Mouse (Mus musculus) activated CD4-positive, CD25-positive, alpha-beta regulatory T cell, adult 4 months (primary cell): ENCODE results near the gene Prrt4. TPM values are rescaled to one million over a fixed set of nuclear protein-coding genes. Genes with fewer than 3 reads are reported as not detected.

Source experiments
- ATAC-seq: one replicate; pipeline ENCODE4 v1.8.0; 2017
- polyA plus RNA-seq, 2 experiments: library from polyadenylated mRNA; unstranded; fragments of 100-300 nt; shearing (Covaris generic); gene quantifications; one replicate each; pipeline ENCODE4 v1.2.1; 2017

Gene Prrt4
- polyA plus RNA-seq, 2 experiments from 2014 or later: not detected

- no peak for ATAC-seq
These were observed 31.9 kb downstream of the Prrt4 start for GRCm38 (mm10) chr6:29147407-29148010.

- ATAC-seq: no peak
These were observed 32.7 kb downstream of the Prrt4 start for GRCm38 (mm10) chr6:29146641-29147040.

DNA sequence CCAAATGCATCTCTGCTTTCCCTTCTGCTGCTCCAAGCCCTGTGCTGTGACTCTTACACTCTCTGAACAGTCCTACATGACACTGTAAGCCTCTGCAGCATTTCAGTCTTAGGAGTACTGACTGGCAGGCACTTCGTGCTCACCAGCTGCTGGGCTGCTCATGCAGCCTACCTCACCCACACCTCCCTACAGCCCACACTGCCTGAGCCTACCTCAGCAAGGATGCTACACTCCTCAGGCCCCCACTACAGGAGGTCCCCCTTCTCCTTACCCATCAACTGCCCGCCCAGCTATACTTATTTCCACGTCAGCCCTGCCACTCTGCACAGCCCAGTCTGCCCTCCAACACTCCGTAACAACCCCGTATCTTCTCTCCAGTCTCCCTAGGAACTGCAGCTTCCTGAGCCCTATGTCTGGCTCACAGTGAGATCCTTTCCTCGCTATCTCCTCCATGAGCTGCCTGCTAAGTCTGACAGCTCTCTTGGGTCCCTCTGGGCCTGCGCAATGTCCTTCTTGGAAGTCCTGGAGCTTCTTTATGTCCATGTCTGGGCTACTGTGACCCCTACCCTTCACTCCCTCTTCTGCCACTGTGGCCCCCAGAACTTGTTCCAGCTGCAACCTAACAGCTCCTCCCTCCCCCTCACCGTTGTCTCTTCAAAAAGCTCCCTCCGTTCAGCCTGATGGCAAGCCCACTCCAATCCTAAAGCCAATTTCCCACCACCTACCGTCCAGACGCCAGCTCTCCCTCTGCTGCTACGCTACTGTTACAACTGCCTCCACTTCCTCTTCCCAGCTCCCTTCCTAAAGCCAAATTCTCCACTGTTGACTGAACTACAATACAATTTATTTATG lies 33.7 kb downstream of the Prrt4 start:
- ATAC-seq: no peak

DNA sequence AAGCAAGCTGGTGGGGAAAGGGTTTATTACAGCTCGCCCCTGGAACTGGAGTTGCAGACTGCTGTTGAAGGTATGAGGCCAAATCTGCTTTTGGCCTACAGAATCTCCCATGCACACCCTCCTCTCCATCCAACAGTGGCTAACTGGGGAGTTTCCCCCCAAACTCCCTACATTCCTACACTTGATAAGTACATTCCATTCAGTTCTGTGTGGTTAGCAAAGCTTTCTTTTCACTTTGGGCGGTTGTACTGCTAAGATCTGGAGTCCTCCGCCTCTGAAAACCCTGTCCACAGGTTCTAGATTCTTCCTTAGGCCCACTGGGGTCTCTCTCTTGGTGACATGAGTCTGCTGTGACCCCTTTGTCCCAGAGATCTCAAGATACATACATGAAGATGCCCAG lies 34.4 kb downstream of the Prrt4 start:
- no peak for ATAC-seq

DNA sequence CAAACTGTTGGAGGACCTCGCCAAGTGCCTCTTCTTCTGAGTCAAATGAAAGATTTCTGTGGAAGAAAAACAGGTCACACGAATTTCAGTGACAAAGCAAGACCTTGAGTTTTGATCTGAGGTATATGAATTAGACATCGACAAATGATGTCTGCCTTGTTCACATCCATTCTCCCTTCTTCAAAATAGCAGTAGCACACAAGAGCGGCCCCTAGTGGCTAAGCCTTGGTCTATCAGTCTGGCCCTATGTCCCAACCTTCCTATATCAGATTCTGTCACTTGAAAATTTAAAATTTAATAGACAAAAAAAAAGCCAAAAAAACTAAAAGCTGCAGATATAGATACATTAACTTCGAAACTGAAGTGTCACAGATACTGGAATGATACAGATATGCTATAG lies 35.8 kb downstream of the Prrt4 start:
- no peak for ATAC-seq

DNA sequence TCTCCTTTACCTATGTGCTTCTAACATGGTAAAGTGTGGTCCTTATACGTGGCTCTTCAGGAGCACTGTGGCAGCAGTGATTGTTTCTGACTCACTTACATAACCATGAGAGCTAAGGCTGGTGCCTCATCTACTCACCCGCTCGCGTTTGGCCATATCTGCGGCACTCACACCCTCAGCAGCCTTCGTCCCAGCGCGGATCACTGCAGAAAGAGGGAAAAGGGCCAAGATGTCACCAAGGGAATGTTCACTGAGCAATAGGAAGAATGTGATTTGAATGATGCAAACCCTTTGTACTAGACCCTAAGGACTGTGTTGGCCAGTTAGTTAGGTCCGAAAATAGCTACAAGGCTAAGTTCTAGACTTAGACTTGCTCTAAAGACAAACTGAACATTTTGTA lies 41.9 kb downstream of the Prrt4 start:
- ATAC-seq: no peak

GRCm38 (mm10) chr6:29133100-29133499 lies 46.3 kb downstream of the Prrt4 start:
- ATAC-seq: no peak

GRCm38 (mm10) chr6:29126878-29127426 lies 52.4 kb downstream of the Prrt4 start:
- no peak for ATAC-seq

DNA sequence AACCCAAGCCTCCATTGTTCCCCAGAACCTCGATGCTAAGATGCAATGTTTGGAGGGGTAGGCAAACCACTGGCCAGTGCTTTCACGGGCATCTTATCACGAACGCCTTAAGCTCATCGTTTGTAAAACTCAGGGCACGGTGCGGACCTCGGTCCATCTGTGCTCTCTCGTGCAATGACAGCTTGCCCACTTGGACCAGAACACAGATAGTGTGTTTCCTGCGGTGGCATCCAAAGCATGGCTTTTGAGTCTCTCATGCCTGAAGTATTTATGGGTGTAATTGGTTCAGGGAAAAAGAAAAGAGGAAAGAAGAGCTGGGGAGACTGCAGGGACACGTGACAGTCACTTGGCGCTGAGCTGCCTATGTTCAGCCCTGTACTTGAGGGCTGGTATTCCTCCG lies 59.4 kb downstream of the Prrt4 start:
- no peak for ATAC-seq

Other genes starting within 250 kb of the Prrt4 start
- gene Lep, start 119.4 kb downstream of the Prrt4 start, polyA plus RNA-seq: not detected
- 10 to 100 TPM; 44.7 to 54.4 TPM for gene Rbm28, start 14.6 kb downstream of the Prrt4 start, polyA plus RNA-seq
- gene Impdh1, start 36.8 kb upstream of the Prrt4 start, polyA plus RNA-seq: 10 to 100 TPM; 13.0 to 16.5 TPM
- gene Hilpda, start 92.9 kb upstream of the Prrt4 start, polyA plus RNA-seq: 10 to 100 TPM; 28.1 to 33.4 TPM
- gene Fam71f2, start 100.0 kb upstream of the Prrt4 start, polyA plus RNA-seq: 1 to 10 TPM in 1 of 2 experiments, not detected in 1; 1.1 TPM
- gene Fam71f1, start 139.6 kb upstream of the Prrt4 start, polyA plus RNA-seq: not detected
- gene Calu, start 168.5 kb upstream of the Prrt4 start, polyA plus RNA-seq: 10 to 100 TPM; 55.9 to 61.0 TPM
- under 1 TPM; 0.23 to 0.52 TPM for gene Opn1sw, start 208.9 kb upstream of the Prrt4 start, polyA plus RNA-seq
- gene Ccdc136, start 216.7 kb upstream of the Prrt4 start, polyA plus RNA-seq: under 1 TPM; 0.21 to 0.54 TPM